Mouse (Mus musculus) cerebellum, postnatal 14 days (tissue): ENCODE data around the gene Perm1.

Experiments
- DNase-seq, 2 experiments: peaks; one replicate each; pipeline ENCODE4 v3.0.0; 2021; ENCODE audit warnings: mixed read lengths in 2 of 2

Perm1 gene

DNA sequence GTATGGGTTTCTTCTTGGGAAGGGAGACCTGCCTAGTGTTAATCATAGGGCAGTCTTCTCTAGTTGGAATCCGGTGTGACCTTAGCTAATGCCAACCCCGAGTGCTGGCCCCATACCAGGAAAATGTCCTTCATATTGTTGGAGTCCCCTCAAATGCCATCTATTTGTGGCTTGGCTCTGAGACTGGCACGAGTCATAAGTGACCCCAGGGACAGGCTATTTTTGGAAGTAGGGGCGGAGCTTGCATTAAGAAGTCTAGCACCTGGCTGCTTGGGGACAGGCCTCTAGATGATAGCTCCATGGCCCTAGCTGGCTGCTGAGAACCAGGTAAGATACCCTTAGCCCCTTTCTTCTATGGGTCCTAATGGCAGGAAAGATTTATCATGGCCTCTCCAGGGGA lies at the start of gene Perm1:
TSS of gene Perm1 (plus strand) at position 220 of the 400 bp plus-strand sequence.
- DNase-seq: peak; percentile 74 to 89

DNA sequence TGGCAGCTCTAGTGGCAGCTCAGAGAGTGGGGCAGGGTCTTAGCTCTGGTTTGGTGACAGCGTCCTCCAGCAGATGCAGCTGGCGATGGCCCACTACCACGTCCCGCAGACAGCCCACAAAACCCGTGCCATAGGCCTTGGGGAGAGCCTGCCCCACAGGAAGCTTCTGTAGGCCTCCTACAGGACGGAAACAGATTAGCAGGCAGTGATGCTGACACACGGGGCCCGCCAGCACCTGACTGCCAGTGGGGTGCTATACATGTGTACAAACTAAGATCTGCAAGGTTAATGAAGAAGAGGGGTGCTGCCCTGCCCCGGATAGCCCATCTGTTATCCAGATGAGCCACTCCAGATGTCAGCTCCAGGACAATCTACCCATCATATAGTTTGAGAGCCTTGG lies 49.2 kb upstream of the Perm1 start:
- no peak for DNase-seq

- DNase-seq: no peak
Measured at GRCm38 (mm10) chr4:156168611-156169010, 47.1 kb upstream of the Perm1 start.

GRCm38 (mm10) chr4:156169129-156169528 lies 46.5 kb upstream of the Perm1 start:
- no peak for DNase-seq

GRCm38 (mm10) chr4:156171828-156172227 lies 43.8 kb upstream of the Perm1 start:
- no peak for DNase-seq

GRCm38 (mm10) chr4:156177630-156178029 lies 38.0 kb upstream of the Perm1 start:
- DNase-seq: no peak

DNA sequence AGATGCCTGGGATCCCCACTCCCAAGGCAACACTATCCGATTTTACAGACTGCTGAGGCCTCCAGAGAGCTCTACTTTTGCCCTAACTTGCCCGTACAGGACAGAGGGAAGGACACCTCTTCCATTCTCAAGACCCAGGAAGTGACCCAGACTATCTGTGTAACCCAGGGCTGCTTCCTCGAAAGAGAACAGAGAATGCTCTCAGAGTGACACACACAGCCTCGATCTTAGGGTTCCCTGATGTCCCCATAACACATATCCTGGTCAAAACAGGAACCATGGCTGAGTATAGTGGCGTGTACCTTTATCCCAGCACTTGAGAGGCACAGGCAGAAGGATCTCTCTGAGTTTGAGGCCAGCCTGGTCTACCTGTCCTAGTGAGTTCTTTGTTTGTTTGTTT lies 31.9 kb upstream of the Perm1 start:
- no peak for DNase-seq

GRCm38 (mm10) chr4:156184291-156184954 lies 31.2 kb upstream of the Perm1 start:
- no peak for DNase-seq

- peak in 1 of 2 experiments; percentile 26 for DNase-seq
Measured at GRCm38 (mm10) chr4:156185456-156185949, 30.2 kb upstream of the Perm1 start.

DNA sequence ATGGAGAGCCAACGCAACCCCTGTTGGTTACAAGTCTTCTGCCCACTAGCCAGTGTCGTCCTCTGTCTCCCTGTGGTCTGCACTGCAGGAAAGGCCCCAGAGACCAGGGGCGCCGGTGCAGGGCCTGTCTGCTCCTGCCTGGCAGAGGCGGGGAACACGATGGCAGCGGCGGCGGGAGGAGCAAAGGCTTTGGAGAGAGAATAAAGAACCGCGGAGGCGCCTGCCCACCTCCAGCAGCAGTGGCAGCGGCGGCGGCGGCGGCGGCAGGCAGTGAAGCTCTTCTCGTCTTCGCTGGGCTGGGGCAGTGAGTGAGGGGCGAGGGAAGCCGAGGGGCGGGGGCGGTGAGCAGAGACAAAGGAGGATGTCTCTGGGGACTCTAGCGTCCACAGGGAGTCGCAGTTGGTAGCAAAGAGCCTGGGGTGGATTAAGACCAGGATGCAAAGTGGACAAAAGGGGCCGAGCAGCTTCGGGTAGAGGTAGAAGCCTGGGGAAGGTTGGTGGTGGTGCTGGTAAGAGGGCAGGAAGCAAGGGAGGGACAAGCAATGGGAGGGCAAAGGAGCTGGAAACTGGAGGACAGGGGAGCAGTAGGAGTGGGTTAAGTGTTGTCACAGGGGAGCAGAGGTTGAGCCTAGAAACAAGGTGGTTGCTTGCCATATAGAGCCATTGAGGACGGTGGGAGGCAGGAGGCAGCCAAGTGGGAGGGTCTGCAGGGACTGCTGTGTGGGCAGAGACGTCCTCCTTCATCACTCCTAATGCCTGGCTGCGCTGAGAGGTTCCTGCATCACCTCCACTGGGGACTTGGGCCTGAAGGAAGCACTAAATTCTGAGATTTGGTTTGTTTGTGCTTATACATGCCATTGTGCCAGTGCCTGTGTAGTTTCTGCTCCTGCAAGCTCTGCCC lies 29.5 kb upstream of the Perm1 start:
- peak; percentile 47 to 53 for DNase-seq

GRCm38 (mm10) chr4:156188162-156188810 lies 27.4 kb upstream of the Perm1 start:
- no peak for DNase-seq

DNA sequence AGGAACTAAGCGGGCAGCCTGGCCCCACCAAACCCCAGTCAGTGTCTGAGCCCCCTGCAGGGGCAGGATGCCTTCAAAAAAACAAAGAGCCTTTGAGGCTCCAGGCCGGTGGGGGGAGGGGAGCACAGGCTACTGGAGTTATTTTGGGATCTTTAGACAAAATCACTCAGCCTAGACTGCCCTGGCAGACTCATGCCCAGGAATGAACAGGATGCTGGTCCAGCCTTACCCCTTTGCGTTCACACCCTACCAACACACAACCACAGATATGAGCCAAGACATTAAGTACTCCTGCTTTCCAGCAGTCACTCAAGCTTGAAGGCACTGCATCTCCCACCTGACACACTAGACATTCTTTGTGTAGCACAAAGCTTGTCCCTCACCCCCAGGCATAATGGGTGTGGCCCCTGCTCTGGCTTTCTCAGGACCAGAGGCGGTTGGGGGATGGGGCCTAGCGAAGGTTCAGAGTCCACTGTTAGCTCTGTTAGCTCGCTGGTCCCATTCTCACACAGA lies 26.8 kb upstream of the Perm1 start:
- DNase-seq: peak; percentile 45 to 77

DNA sequence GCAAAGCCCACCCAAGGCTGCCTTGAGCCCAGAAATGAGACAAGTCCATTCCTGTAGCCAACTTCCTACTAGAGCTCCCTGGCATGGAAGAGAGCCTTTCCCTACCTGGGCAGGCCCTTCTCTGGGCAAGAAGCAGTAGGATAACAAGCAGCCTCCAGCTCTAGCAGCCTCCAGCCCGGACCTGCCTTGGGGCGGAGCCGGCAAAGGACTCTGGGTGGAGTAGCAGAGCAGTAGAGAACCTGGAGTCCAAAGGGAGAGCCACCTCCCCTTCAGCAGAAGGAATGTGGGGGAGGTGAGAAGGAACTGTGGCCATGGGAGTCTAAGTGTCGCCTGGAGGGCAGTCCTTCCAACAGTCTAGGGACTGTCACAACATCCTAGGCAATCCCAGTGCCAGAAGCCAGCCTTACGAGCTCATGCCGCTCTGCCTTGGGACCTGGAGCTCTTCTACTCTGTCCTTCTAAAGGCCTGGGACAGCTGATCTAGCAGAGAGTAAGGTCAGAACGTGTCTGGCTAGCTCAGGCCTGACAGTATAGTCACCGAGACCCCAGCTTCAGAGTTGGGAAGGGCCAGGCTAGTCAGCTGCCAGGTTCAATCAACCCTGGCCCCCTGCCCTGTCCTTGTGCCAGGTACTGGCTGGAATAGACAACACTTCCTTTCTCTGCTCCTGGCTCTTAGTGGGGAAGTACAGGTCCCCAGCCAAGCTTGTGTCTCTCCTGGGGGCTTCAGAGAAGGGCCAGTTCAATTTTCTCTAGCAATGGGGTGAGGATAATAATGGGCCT lies 23.1 kb upstream of the Perm1 start:
- peak; percentile 84 to 89 for DNase-seq

DNA sequence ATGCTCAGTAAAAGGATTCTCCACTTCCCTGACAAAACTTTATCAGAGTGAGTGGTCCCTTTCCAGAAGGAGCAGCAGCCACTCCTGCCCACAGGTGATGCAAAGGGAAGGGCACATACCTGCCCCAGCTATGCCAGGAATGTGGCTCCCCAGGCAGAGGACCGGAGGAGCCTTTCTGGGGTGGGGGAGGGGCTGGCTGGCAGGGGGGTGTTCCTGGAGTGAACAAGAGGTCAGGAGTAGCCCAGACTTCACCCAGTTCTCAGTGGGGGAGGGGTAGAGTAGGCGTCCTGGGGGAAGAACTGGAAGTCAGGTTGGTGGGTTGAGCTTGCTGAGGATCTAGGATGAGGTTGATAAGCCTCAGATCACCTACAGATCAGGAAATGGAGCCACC lies 22.5 kb upstream of the Perm1 start:
- peak in 1 of 2 experiments; percentile 23 for DNase-seq

- no peak for DNase-seq
Measured at GRCm38 (mm10) chr4:156193906-156194305, 21.8 kb upstream of the Perm1 start.

- DNase-seq: no peak
Measured at GRCm38 (mm10) chr4:156194346-156194745, 21.3 kb upstream of the Perm1 start.

GRCm38 (mm10) chr4:156195927-156196870 lies 19.5 kb upstream of the Perm1 start:
- DNase-seq: peak; percentile 56 to 68

DNA sequence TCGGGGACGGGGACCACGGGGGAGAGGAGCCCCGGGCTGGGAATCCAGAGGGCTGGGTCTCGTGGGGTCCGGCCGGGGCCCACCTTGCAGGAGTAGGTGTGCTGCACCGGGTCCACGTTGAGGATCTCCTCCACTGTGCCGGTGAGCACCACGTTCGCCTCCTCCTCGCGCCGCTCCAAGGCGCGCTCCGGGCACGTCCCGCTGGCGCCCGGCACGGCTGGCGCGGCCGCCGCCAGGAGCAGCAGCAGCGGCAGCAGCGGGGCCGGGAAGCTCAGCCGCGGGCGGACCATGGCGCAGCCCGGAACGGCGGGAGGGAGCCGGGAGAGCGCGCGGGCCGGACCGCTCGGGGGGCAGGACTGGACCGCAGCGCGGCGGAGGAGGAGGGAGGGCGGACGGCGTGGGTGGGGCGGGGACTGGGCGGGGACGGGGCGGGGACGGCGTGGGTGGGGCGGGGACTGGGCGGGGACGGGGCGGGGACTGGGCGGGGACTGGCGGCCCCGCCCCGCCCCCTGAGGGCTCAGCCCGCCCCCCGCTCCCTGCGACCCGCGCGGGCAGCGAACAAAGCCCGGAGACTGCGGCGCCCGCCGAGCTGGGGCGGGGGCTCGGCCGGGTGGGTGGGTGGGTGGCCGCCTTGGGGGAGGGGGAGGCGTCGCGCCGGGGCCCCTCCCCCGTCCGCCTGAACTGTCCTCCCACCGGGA lies 18.4 kb upstream of the Perm1 start, which contains the start of gene Agrn:
TSS of gene Agrn (minus strand) at position 358 of the 698 bp plus-strand sequence.
- DNase-seq: peak; percentile 78

DNA sequence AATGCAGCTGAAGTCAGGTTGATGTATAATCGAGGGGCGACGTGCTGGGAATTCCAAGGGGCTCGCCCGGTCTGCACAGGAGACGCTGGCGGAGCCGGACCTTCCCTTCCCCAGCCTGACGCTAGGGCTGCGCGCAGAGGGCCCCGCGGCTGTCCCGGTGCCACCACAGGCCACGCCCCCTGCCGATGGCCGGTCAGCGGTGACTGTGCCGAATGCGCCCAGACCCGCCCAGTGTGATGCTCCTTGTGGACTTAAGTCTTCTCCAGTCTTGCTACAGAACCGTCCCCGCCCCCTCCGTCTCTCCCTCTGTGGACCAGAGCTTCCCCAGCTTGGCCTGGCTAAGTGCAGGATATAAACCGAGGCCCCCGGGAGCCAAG lies 17.9 kb upstream of the Perm1 start:
- peak; percentile 87 to 92 for DNase-seq
